Mouse (Mus musculus): Measurements from ENCODE around the gene Palld.
A peak's percentile ranks its signal among the peaks of the same experiment; 100 is the strongest.

Palld gene

DNA sequence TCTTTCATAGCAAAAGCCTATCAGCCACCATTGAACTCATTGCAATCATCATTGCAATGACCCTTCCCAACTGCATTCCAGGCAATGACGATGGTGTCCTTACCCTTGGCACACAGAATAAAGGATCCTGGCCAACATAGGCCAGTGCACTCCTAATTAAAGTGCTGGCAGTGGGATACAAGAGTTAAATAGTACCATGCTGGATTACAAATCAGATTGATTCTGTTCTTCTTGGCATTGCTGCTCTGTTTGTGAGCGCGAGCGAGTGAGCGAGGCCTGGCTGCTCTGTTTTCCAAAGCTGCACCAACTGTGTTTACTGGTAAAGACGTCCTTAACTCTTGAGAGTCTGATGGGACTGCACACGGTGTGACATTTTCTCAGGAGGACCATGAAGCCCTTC lies 37.1 kb downstream of the Palld start:
- no peak for DNase-seq

DNA sequence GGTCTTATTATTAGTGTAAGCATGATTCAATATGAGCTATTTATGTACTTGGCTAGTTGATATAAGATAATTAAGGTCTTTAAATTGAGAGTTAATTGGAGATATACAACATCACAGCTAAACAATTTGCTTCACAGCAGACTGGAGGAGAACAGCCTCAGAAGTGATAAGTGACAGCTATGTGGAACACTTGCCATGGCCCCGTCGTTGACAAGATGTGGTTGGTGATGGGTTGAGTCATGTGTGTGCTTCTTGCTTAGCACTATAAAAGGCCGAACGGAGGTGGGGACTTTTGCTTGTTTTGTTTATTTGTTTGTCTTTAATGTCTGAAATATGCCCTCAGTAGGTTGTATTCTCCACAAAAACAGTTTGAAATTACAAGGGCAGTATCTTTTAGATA lies 51.2 kb downstream of the Palld start:
- no peak for DNase-seq

DNA sequence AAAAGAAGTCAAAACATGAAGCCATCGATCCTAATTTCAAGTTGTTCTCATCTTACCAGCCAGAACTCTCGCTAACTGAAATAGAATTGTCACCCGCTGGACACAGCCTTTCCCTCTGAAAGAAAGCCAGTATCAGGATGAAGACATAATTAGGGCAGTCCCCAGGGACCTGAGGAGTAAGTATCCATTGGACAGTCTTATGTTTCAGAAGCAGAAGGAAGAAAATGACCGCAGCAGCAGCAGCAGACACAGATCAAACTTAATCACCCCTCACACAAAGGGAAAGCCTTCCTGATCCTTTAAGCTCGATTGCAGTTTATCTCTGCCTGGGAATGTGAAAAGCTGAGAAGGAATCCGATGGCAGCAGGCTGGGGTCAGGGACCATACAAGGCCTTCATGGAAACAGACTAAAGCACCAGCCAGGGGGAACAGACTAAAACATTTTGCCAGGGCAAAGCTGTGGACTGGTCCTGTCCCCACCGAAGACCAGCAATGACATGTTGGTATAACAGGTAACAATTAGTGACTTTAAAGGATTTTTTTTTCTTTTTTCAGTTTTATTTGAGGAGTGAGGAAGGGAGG lies 53.8 kb downstream of the Palld start:
- DNase-seq: peak; percentile 3 to 22

DNA sequence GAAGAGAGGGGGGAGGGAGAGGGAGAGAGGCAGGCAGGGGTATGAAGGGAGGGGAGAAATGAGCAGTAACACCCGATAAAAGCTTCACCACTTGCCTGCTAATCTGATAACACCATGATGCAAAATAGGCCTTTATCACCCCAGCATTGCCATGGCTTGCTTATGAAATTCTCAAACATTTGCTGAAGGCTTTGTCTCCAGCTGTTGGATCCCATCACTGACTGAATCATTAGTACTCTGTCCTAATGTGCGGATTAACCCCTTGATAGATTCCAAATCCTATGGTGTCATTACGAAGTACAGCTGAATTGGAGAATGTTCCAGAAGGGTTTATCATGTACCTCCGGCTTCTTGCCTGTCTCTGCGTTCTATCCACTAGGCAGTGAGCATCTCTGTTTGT lies 55.0 kb downstream of the Palld start:
- DNase-seq: no peak

DNA sequence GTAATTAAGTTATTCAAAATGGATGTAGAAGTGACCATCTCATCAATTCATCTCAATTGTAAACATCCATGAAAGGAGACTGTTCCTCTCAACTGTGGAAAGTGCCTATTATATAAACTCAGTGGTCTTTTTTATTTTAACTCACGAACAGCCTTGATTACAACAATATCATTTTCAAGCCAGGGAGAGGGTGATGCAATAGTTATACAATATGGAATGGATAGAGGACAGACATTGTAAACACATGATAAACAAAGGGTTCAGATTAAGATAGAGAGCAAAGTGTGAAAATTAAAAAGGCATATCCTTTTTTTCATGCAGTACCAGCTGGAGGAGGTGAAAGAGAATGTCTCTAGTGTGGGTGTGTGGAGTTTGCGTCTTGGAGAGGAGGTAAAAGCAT lies 57.5 kb downstream of the Palld start:
- no peak for DNase-seq

DNA sequence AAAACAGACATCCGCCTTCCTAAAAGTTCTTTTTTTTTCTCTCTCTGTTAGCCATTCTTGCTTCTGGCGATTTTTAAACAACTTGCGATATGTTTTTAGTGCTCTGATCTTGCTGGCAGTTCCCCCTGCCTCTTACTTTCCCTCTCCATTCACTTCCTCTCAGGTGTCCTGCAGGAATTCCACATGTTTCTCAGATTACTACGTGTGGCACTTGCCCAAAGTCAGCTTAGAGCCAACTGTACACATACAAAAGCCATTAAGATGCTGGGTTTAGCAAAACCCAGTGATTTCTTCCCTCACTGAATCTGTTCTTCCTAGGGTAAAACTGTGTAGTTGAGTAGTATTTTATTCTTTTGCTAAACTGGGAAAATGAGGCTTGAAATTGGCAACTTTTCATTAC lies 57.9 kb downstream of the Palld start:
- no peak for DNase-seq

DNA sequence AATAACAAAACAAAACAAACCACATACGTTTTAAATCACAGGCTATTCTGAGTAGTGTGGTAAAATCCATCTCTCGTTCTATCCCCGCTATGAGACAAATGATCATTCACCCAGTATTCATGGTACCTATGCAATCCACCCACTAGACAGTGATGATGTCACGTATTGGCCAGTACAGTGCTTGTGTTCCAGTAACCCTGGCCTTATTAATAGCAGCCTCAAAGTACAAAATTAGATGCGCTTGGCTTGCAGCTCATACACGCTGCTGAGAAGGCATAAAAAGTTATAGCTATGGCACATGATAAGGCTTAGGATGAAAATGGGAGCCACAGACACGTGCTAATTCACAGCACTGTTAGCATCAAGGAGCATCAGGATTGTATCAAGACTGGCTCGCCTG lies 58.7 kb downstream of the Palld start:
- no peak for DNase-seq

DNA sequence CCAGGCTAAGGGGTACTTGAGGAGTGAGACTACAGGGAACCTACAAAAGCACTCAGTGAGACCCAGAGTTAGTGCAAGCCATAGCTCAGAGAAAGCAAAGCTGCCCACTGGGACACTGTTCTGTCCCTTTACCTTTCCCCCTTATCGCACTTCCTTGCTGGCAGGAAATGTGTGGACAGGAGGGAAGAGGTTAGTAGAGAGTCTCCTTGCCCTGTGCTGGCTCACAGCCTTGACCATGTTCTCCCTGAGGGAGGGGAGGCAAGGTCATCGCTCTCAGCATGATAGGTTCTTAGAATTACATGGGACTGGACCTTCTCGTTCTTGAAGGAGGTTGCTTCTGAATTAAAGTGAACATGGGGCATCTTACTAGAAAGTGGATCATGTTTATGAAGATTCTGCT lies 69.3 kb downstream of the Palld start:
- no peak for DNase-seq

DNA sequence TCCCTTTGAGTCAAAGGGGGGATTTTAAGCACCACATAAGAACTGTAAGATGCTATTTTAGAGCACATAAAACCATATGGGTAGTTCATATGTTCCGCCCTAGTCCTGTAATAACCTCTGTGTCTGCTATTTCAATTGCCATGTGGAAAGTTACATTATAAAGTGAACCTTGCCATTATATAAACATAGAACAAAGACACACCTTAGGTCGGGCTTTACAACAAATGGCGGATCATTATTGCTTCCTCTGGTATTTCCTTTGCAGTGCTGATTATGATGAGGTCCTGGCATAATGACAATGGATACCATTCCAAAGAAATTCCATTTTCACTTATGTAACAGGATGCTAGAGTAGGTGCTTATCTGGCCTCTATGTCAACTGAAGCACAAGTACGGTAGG lies 70.5 kb downstream of the Palld start:
- DNase-seq: no peak

DNA sequence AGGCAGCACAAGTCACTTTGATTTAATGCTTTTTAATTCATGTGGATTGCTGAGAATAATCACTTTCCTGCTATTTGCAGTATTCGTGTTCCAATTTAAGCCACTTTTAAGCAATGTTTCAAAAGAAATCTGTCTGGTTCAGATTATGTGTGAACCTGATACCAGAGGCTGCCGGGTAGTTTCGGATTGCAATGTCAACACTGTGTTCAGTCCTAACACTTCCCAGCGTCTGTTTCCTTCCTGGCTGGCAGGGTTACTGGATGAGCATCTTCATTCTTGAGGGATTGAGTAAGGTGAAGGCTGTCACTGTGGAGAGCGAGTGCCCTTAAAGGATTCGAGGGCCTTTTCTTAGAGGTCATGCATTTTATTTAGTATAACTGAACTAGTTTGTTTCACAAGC lies 71.7 kb downstream of the Palld start:
- no peak for DNase-seq

DNA sequence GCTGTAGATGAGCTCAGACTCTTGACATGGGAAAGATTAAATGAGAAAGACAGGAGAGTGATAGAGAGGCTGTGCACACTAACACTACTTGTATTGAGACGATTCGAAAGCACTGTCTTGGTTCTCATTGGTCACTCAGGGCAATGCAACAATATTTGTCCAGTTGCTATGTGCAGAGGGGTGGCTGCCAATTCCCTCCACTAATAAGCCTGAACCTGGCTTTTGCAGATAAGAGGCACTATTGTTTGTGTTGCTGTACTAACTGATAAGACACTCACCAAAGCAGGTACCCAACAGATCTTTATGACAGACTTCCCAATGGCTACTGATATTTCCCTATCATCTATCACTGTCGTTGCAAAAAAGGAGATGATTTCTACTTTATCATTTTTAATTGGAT lies 77.9 kb downstream of the Palld start:
- no peak for DNase-seq

DNA sequence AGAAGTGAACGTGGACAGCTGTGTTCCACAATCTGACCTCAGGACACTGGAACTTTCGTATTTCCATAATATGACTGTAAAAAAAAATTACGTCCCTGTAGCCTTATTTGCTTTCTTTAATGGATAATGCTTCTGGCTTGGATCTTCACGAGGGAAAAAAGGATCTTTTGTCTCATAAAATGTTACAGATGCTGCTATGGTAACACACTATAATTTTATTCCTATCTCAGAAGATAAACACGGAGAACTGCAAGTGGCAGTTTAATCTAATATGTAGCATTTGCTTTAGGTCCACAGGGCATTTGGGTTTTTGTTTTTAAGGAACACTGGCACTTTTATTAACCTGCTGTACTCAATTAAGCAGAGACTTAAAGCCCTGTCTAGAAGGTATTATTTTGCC lies 79.3 kb downstream of the Palld start:
- DNase-seq: no peak

DNA sequence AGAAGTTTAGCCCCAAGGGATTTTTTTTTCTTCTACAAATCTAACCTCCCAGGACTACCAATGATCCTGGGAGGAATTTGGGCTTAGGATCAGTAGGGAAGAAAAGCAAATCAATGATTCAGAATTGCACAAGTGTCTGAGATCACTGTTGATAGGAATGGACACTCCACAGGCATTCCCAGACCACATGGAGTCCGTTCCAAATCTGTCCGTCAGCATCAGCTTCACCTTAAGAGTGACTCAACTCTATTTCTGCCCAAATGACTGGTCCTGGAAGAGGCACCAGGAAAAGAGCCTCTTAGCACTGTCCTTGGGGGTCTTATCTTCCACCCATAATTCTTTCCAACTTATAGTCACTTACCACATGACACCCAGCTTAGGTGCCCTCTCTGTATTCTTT lies 98.7 kb downstream of the Palld start:
- no peak for DNase-seq

DNA sequence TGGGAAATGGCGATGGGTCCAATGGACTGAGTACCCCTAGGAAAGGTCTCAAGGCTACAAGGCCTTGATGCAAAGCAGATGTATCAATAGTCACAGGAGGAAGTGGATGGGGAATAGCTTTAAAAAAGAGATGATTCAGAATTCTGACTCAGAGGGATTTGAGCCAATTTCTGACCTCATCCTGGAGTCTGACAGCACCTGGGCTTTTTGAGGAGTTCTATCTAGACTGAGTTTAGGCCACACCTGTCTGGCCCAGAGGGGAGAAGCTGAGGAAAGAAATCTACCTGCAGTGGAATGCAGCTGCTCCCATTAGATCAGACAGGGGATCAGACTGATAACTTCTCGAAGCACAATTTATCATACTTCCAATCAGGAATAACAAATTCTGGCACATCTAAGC lies 99.7 kb downstream of the Palld start:
- DNase-seq: no peak

DNA sequence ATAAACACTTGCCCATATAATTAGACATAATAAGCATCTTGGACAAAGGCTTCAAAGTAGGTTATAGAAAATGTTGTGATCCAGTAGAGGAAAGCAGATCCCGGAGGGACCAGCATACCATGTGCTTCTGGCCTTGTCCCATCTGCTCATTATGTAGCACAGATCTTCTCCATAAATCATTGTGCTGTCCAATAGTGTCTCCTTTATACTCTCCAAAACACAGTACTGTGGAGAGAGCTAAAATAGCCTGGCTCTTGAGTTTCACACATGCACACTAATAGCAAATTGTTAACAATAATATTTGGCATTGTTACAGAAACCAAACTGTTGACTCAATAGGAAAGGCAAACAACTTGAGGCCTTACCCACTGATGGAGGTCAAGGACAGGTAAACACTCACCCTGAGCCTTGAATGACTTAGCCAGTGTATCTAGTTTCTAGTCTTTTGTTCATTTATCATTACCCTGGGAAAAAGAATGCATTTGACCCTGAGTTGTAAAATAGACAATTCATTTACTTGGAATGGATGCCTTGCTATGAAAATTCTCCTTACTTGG lies 105.0 kb downstream of the Palld start:
- DNase-seq: no peak

DNA sequence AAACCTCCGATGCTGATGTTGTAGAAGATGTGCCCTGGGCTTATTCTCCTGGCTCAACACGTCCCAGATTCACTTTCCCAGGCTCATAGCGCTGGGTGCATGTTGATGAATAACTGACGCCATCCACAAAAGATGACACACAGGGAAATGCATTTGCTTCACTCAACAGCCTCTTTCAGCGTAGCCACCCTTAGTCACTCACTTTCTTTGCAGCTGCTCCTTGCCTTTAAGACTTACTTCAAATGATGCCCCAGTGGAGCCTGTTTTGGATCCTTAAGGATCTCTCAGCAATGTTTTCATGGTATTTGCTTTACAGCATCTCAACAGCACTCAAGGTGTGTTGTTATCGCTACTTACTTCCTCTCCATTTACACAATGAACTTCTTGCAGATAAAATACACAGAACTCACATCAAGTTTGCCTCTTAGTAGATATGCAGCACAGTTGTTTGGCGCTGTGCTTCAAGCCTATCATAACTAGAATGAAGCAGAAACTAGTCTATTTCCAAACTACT lies 105.9 kb downstream of the Palld start:
- DNase-seq: no peak

DNA sequence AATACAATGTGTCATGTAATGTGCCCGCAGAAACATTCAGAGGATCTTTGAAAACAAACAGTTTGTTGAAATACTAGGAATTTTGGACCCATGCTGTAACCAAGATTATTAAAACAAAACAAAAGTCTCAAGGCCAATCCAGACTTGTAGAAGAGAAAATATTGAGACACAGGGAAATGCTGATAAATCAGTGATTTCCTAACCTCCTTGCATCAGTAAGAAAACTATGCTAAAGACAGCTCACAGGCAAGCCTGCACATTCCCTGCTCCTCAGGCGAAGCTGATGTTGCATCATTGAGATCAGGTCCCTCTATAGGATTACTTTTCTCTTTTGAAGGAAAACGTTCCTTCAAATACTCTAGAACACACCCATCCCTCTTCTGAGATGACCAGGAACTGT lies 112.5 kb downstream of the Palld start:
- no peak for DNase-seq

DNA sequence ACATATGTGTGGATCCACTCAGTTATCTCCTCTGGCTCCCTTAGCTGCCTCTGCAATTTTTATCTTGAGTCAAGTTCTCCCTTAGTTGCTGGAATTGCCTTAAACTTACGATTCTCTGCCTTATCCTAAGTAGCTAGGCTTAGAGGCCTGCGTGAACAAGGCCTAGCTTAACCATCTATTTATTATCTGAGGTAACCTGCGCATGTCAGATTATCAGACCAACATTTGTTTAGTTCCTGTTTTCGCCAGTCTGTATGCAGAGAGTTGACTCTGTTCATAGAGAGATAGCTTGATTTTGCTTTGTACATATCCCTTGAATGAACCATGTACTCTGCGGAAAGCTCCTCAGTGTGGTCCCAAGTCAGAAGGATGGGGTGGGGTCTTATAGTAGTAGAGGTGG lies 113.2 kb downstream of the Palld start:
- no peak for DNase-seq

DNA sequence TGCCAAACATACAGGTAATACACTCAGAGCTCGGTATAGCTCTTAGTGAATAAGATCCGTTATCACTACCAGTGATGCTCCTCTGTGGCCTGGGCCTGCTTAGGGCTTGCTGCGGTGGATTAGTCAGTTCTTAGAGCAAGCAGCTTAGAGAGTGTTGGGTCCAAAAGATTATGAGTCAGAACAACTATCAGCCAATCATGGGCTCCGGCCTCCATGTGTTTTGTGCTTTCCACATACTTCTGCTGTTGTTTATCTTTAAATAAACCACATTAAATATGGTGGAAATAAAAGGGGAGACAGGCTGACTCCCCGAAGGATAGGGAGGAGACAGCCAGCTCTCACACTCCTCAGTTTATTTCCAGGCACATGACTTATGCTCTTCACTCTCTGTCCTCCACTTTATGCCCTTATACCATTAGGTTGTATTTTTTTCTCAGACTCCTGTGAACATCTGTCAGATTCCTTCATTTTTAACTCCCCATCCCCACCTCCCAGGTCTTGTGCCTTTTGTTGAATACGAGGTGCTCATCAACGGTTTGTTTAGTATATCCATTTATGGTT lies 119.5 kb downstream of the Palld start:
- no peak for DNase-seq

DNA sequence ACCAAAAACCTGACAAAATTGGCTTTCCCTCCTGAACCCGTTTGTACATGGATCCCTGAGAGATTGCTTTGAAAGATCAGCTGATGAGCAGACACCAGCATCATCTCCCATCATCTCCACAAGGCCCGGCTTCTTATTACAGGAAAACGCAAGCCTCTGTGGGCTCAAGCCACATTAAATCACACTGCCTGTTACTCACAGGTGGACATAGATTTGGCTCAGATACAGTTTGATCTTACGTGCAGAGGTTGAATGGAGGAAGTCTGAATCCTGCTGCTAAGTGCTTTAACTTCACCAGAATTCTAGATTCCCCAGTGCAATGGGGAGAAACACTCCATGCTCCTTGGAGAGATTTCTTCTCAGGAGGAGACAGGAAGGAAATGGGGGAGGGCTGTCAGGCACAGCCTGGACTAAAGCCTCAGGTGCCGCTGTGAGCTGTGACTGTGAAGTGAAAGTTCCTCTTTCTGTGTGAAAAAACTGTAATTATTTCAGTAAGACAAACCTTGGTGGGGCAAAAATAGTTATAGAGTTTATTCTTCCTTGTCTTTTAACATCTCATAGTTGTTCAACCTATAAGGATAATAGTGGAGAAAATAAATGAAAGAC lies 121.7 kb downstream of the Palld start:
- no peak for DNase-seq

DNA sequence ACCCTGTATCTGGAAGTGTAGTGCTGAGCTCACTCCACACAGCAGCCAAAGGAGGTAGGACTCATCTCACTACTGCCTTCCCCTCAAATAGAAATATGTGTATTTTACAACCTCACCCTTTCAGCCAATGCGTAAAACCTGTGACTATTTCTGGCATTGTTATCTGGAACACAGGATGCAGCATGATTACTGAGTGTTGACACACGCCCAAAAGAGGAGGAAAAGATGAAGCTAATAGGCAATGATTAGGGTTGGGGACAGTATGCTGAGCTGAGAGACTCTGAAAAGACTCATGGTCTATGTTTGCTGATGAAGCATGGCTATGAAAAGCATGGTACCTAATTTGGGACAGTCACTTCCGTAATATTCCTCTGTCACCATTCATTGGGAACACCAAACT lies 124.3 kb downstream of the Palld start:
- no peak for DNase-seq

DNA sequence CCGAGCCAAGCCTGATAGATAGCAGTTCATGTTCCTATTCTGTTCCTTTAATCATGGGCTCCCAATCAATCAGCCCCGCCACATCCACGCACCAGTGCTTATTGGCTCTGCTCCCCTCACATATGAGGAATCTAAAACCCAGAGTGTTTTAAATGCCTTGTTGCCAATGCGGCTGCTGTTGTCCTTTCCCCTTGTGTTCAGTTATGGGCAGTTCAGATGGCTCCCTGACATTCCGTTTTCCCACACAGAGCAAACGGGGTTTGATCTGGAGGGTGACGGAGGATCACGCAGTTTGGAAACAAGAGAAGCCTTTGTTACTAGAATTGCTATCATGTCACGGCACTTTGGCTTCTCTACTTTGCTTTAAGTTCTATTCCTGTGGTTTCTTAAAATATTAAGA lies 125.9 kb downstream of the Palld start:
- DNase-seq: no peak

DNA sequence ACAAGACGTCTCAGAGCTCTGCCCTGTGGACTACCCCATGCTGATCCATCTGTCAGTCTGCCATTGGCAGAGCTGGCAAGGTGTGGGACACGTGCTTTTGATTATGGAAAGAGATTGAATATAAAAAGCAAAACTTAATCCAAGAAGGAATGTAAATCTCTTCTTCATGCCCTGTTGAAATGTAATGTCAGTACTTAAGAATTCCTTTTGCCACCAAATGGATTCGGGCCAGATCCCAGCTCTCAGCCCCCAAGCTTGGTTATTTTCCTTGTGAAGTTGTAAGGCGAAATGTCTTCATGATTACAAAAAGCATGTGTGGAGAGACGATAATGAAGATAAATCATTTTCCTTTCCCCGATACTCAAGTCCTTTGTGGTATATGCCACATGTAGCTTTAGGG lies 126.6 kb downstream of the Palld start:
- no peak for DNase-seq

DNA sequence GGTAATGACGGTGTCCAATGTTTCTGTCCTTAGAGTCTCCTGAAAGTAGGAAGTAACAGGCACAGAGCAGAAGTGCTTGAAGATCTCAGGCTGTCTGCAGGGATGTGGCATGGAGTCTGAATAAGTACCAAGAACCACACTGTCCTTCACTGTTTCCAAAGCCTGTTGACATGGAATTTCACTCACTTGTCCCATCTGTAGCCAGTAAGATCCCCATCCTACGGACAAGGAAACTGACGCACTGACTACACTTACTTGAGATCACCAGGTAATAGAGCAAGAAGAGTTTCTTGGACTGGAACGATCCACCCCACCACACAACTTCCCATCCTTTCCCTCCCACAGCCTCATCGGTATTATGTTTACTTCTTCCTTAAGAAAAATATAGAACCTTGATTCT lies 128.3 kb downstream of the Palld start:
- no peak for DNase-seq

Measured in kidney, postnatal 4 days (tissue).